Mouse (Mus musculus) spleen, postnatal 36 days (tissue): Measurements from ENCODE around the gene Itga1.
A peak's percentile ranks its signal among the peaks of the same experiment; 100 is the strongest.

Experiments
- DNase-seq, 2 experiments: peaks; one replicate each; pipeline ENCODE4 v3.0.0; 2022; ENCODE audit warnings: low spot score in 2 of 2, mixed read lengths in 1 of 2

Gene Itga1

GRCm38 (mm10) chr13:115099381-115099780 lies 2.4 kb downstream of the Itga1 start:
- no peak for DNase-seq

- DNase-seq: no peak
Measured at GRCm38 (mm10) chr13:115098227-115098626, 3.5 kb downstream of the Itga1 start.

GRCm38 (mm10) chr13:115096965-115097364 lies 4.8 kb downstream of the Itga1 start:
- no peak for DNase-seq

GRCm38 (mm10) chr13:115096216-115096615 lies 5.5 kb downstream of the Itga1 start:
- DNase-seq: no peak

- DNase-seq: no peak
Measured at GRCm38 (mm10) chr13:115095392-115095791, 6.4 kb downstream of the Itga1 start.

- DNase-seq: no peak
Measured at GRCm38 (mm10) chr13:115091511-115091910, 10.3 kb downstream of the Itga1 start.

GRCm38 (mm10) chr13:115090977-115091445 lies 10.8 kb downstream of the Itga1 start:
- DNase-seq: no peak

- peak; percentile 95 to 96 for DNase-seq
Measured at GRCm38 (mm10) chr13:115090069-115090976, 11.4 kb downstream of the Itga1 start, which contains the start of gene Pelo. TSS of gene Pelo (minus strand) at chr13:115090186.

- DNase-seq: no peak
Measured at GRCm38 (mm10) chr13:115089395-115090025, 12.3 kb downstream of the Itga1 start.

- no peak for DNase-seq
Measured at GRCm38 (mm10) chr13:115089020-115089394, 12.8 kb downstream of the Itga1 start.

GRCm38 (mm10) chr13:115085974-115086373 lies 15.8 kb downstream of the Itga1 start:
- DNase-seq: no peak

- no peak for DNase-seq
Measured at GRCm38 (mm10) chr13:115082339-115082738, 19.4 kb downstream of the Itga1 start.

GRCm38 (mm10) chr13:115079996-115080585 lies 21.7 kb downstream of the Itga1 start:
- DNase-seq: no peak

- DNase-seq: no peak
Measured at GRCm38 (mm10) chr13:115078997-115079685, 22.6 kb downstream of the Itga1 start.

- no peak for DNase-seq
Measured at GRCm38 (mm10) chr13:115077346-115078134, 24.2 kb downstream of the Itga1 start.

- no peak for DNase-seq
Measured at GRCm38 (mm10) chr13:115072386-115072785, 29.4 kb downstream of the Itga1 start.

- DNase-seq: no peak
Measured at GRCm38 (mm10) chr13:115071431-115071830, 30.3 kb downstream of the Itga1 start.

- DNase-seq: no peak
Measured at GRCm38 (mm10) chr13:115067968-115068330, 33.8 kb downstream of the Itga1 start.

GRCm38 (mm10) chr13:115067324-115067967 lies 34.3 kb downstream of the Itga1 start:
- no peak for DNase-seq

GRCm38 (mm10) chr13:115057555-115057954 lies 44.2 kb downstream of the Itga1 start:
- no peak for DNase-seq

- DNase-seq: no peak
Measured at GRCm38 (mm10) chr13:115054783-115055182, 47.0 kb downstream of the Itga1 start.
